Mouse (Mus musculus): ENCODE measurements around the gene Tmem211.

GRCm38 (mm10) chr5:113280138-113280856 is 53.6 kb downstream of the Tmem211 start:
- TF ChIP-seq CTCF (conservative IDR thresholded peaks at IDR 0.05; ENCODE audit: low read length) (no peak), POU5F1 (IDR thresholded peaks at IDR 0.05; ENCODE audit: borderline replicate concordance, low read length) (no peak), NANOG (IDR thresholded peaks at IDR 0.05; ENCODE audit: borderline replicate concordance, low read length) (no peak)

All from E14TG2a.4 (cell line).